Mouse (Mus musculus) hindbrain, embryonic 16.5 days (tissue): Measurements from ENCODE around the gene Gm436. TPM values are rescaled to one million over a fixed set of nuclear protein-coding genes. Genes with fewer than 3 reads are reported as not detected.

Experiments used
- ATAC-seq: fragments of 200-750 bp; cut with Nextera tagmentation; 2 replicates; pipeline ENCODE4 v1.8.0; 2017; ENCODE audit warnings: moderate TSS enrichment, moderate library complexity
- H3K27ac ChIP-seq: fragments of 300-500 bp; sonication (generic); 2 replicates; pipeline ENCODE4 v1.5.1; 2014; ENCODE audit warnings: low read depth, mild to moderate bottlenecking, control low read depth, low read length, moderate library complexity
- H3K27me3 ChIP-seq: fragments of 300-500 bp; sonication (generic); replicated peaks from 2 replicates; pipeline ENCODE4 v1.6.1; 2014; ENCODE audit warnings: low read length; ENCODE audit not compliant: control insufficient read depth, insufficient read depth
- H3K36me3 ChIP-seq: fragments of 300-500 bp; sonication (generic); 2 replicates; pipeline ENCODE4 v1.6.1; 2014; ENCODE audit warnings: mild to moderate bottlenecking, low read length, moderate library complexity, mixed read lengths; ENCODE audit not compliant: control insufficient read depth, insufficient read depth
- H3K4me1 ChIP-seq: fragments of 300-500 bp; sonication (generic); 2 replicates; pipeline ENCODE4 v1.6.1; 2014; ENCODE audit warnings: low read depth, low read length; ENCODE audit not compliant: control insufficient read depth, insufficient read depth
- H3K4me2 ChIP-seq: fragments of 300-500 bp; sonication (generic); 2 replicates; pipeline ENCODE4 v1.6.1; 2014; ENCODE audit warnings: mild to moderate bottlenecking, low read length, control low read depth, moderate library complexity
- H3K4me3 ChIP-seq: fragments of 300-500 bp; sonication (generic); 2 replicates; pipeline ENCODE4 v1.5.1; 2014; ENCODE audit warnings: mild to moderate bottlenecking, low read length, control low read depth, moderate library complexity
- H3K9ac ChIP-seq: fragments of 300-500 bp; sonication (generic); 2 replicates; pipeline ENCODE4 v1.6.1; 2014; ENCODE audit warnings: low read depth, mild to moderate bottlenecking, control low read depth, low read length, moderate library complexity
- H3K9me3 ChIP-seq: fragments of 300-500 bp; sonication (generic); 2 replicates; pipeline ENCODE4 v1.6.1; 2014; ENCODE audit warnings: mild to moderate bottlenecking, low read length, moderate library complexity; ENCODE audit not compliant: control insufficient read depth
- WGBS: fragments of 180-500 bp; shearing (Covaris S2); extraction: QIAGEN DNeasy Blood & Tissue Kit; methylation state at CpG from one replicate; pipeline ENCODE4 v1.1.7; 2014; 5-methylcytosine and 5-hydroxymethylcytosine counted together
- polyA plus RNA-seq: library from polyadenylated mRNA; unstranded; fragments of >200 nt; fragmentation: Nextera tagmentation; extraction: Ambion mirVana; gene quantifications from 2 replicates; pipeline ENCODE4 v1.2.1, GENCODE M21; 2015

Gene Gm436
- polyA plus RNA-seq: not detected in 2 replicates

GRCm38 (mm10) chr4:144686268-144686667 is at the start of gene Gm436:
Gene Gm436, minus strand, starts transcription at chr4:144686368.
- no peaks in the 10 kb centered on the region for H3K4me1 ChIP-seq
- H3K4me2 ChIP-seq: no peak within 1 kb of the TSS
- ATAC-seq: no peak
- 64% methylated on average over 2 of the region's 2 CpGs for WGBS
- H3K9me3 ChIP-seq: no peaks in the 10 kb centered on the region
- H3K27ac ChIP-seq: no peak within 1 kb of the TSS
- no peaks in the 10 kb centered on the region for H3K36me3 ChIP-seq
- no peak within 1 kb of the TSS for H3K4me3 ChIP-seq
- H3K9ac ChIP-seq: no peak within 1 kb of the TSS
- no peaks in the 10 kb centered on the region for H3K27me3 ChIP-seq

DNA sequence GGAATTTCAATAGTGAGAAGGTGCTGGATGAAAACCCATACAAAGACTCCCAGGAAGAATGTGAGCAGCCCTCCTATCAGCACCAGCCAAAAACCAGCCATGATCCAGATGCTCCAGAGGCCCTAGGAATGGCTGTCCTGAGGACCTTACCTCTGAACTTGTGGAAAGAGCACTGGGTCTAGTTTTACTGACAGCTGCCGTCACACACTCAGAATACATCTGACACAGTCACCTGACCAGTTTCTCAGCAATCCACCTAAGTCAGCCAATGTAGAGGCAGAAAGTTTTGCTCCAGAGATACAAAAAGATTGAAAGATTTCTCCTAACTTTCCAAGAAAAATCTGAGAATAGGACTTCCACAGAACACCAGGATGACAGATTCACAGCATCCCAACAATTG is 35.1 kb upstream of the Gm436 start, which contains the start of gene Gm13178:
Gm13178 (minus strand) TSS at position 101 of the 400 bp plus-strand sequence.
- no peaks in the 10 kb centered on the region for H3K4me1 ChIP-seq
- H3K9ac ChIP-seq: no peak within 1 kb of the TSS
- H3K27me3 ChIP-seq: no peaks in the 10 kb centered on the region
- H3K36me3 ChIP-seq: no peaks in the 10 kb centered on the region
- H3K4me3 ChIP-seq: no peak within 1 kb of the TSS
- no peak within 1 kb of the TSS for H3K27ac ChIP-seq
- H3K4me2 ChIP-seq: no peak within 1 kb of the TSS
- ATAC-seq: no peak
- peaks cover 6% of the 10 kb centered on the region for H3K9me3 ChIP-seq
- WGBS: 78% methylated on average over 1 of the region's 1 CpGs

DNA sequence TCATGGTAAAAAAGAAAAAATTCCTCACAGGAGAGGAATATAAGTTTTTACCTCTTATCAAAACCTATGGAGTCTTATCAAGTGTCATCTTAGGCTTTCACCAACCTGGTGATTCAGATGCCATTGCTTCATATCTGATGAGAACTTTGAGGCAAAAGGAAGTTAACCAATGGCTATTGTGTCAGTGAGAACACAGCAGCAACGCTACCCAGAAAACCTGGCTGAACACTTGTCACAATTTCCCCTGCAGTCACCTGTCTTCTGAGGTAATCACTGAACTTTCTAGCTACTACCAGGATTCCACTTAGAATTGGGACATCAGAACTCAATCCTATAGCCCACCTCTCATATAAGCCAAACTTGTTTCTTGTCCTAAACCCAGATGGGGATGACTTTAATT is 33.5 kb upstream of the Gm436 start:
- WGBS: 81% methylated on average over 1 of the region's 1 CpGs
- Histone ChIP-seq H3K27me3 (no peaks in the 10 kb centered on the region), H3K4me3 (no peak overlapping the region), H3K4me1 (no peaks in the 10 kb centered on the region), H3K9ac (no peak overlapping the region), H3K4me2 (no peak overlapping the region), H3K36me3 (no peaks in the 10 kb centered on the region), H3K27ac (no peak overlapping the region), H3K9me3 (peaks cover 6% of the 10 kb centered on the region)
- no peak for ATAC-seq

- no peak overlapping the region for H3K4me2 ChIP-seq
- no peak overlapping the region for H3K27ac ChIP-seq
- no peaks in the 10 kb centered on the region for H3K4me1 ChIP-seq
- H3K36me3 ChIP-seq: no peaks in the 10 kb centered on the region
- 91% methylated on average over 1 of the region's 1 CpGs for WGBS
- H3K4me3 ChIP-seq: no peak overlapping the region
- ATAC-seq: no peak
- peaks cover 6% of the 10 kb centered on the region for H3K9me3 ChIP-seq
- no peak overlapping the region for H3K9ac ChIP-seq
- no peaks in the 10 kb centered on the region for H3K27me3 ChIP-seq
Measured at GRCm38 (mm10) chr4:144718288-144718687, 32.1 kb upstream of the Gm436 start.

DNA sequence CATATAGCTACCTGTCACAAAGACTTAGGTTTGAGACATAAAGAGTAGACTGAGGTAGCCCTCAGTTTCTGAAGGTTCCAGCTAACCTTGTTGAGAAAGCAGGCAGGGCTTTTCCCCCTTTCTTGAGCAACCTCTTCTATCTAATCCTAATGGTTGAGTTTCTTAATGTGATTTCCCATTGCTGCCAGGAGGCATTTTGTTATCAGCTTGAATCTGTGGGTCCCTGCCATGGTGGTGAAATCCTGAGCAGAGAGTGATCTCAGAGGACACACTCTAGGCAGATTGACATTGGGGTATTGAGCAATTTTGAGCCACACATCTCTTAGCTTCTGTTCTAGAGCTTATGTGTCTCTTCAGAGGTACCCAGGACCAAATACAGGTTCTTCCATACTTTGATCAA is 47.9 kb downstream of the Gm436 start:
- Histone ChIP-seq H3K4me2 (no peak overlapping the region), H3K4me1 (no peaks in the 10 kb centered on the region), H3K27me3 (no peaks in the 10 kb centered on the region), H3K4me3 (no peak overlapping the region), H3K27ac (no peak overlapping the region), H3K9ac (no peak overlapping the region), H3K36me3 (no peaks in the 10 kb centered on the region), H3K9me3 (peaks cover 16% of the 10 kb centered on the region)
- no peak for ATAC-seq

Other genes starting within 250 kb of the Gm436 start
- 0.16 TPM in 1 of 2 replicates, not detected in the other for gene 1700012P22Rik, start 247.6 kb downstream of the Gm436 start, polyA plus RNA-seq
- not detected in 2 replicates for gene Gm9944, start 233.1 kb downstream of the Gm436 start, polyA plus RNA-seq
- gene Aadacl3, start 222.6 kb downstream of the Gm436 start, polyA plus RNA-seq: not detected in 2 replicates
- not detected in 2 replicates for gene 9430007A20Rik, start 166.5 kb downstream of the Gm436 start, polyA plus RNA-seq
- not detected in 2 replicates for gene Gm13124, start 121.2 kb downstream of the Gm436 start, polyA plus RNA-seq
- gene Aadacl4, start 72.7 kb downstream of the Gm436 start, polyA plus RNA-seq: not detected in 2 replicates
- not detected in 2 replicates for gene Gm13178, start 35.0 kb upstream of the Gm436 start, polyA plus RNA-seq
- not detected in 2 replicates for gene Gm438, start 100.2 kb upstream of the Gm436 start, polyA plus RNA-seq
- 51.8 and 55.7 TPM in 2 replicates for gene Dhrs3, start 206.5 kb upstream of the Gm436 start, polyA plus RNA-seq